Mouse (Mus musculus) neural tube, embryonic 12.5 days (tissue): ENCODE results near the gene Msmo1. TPM values are rescaled to one million over a fixed set of nuclear protein-coding genes. Genes with fewer than 3 reads are reported as not detected.

ENCODE experiments used
- ATAC-seq: fragments of 200-750 bp; cut with Nextera tagmentation; 2 replicates; pipeline ENCODE4 v1.8.0; 2017; ENCODE audit warnings: low read depth, mild to moderate bottlenecking, moderate TSS enrichment, moderate library complexity; ENCODE audit not compliant: low FRiP score
- H3K27ac ChIP-seq: fragments of 300-500 bp; sonication (generic); 2 replicates; pipeline ENCODE4 v1.5.1; 2016
- H3K27me3 ChIP-seq: fragments of 300-500 bp; sonication (generic); replicated peaks from 2 replicates; pipeline ENCODE4 v1.6.1; 2016; ENCODE audit warnings: mild to moderate bottlenecking
- H3K36me3 ChIP-seq: fragments of 300-500 bp; sonication (generic); 2 replicates; pipeline ENCODE4 v1.6.1; 2016; ENCODE audit warnings: mild to moderate bottlenecking
- H3K4me1 ChIP-seq: fragments of 300-500 bp; sonication (generic); 2 replicates; pipeline ENCODE4 v1.6.1; 2016
- H3K4me2 ChIP-seq: fragments of 300-500 bp; sonication (generic); replicated peaks from 2 replicates; pipeline ENCODE4 v1.6.1; 2016; ENCODE audit warnings: mild to moderate bottlenecking
- H3K4me3 ChIP-seq: fragments of 300-500 bp; sonication (generic); 2 replicates; pipeline ENCODE4 v1.5.1; 2016
- H3K9ac ChIP-seq: fragments of 300-500 bp; sonication (generic); 2 replicates; pipeline ENCODE4 v1.6.1; 2016; ENCODE audit warnings: mild to moderate bottlenecking
- H3K9me3 ChIP-seq: fragments of 300-500 bp; sonication (generic); 2 replicates; pipeline ENCODE4 v1.6.1; 2016; ENCODE audit warnings: mild to moderate bottlenecking
- WGBS: fragments of 180-500 bp; shearing (Covaris S2); methylation state at CpG from one replicate; pipeline ENCODE4 v1.1.7; 2016; 5-methylcytosine and 5-hydroxymethylcytosine counted together
- polyA plus RNA-seq: library from polyadenylated mRNA; unstranded; fragments of >200 nt; fragmentation: Nextera tagmentation; extraction: Ambion mirVana; gene quantifications from 2 replicates; pipeline ENCODE4 v1.2.1, GENCODE M21; 2016

Gene Msmo1
- 151 and 157 TPM in 2 replicates for polyA plus RNA-seq

DNA sequence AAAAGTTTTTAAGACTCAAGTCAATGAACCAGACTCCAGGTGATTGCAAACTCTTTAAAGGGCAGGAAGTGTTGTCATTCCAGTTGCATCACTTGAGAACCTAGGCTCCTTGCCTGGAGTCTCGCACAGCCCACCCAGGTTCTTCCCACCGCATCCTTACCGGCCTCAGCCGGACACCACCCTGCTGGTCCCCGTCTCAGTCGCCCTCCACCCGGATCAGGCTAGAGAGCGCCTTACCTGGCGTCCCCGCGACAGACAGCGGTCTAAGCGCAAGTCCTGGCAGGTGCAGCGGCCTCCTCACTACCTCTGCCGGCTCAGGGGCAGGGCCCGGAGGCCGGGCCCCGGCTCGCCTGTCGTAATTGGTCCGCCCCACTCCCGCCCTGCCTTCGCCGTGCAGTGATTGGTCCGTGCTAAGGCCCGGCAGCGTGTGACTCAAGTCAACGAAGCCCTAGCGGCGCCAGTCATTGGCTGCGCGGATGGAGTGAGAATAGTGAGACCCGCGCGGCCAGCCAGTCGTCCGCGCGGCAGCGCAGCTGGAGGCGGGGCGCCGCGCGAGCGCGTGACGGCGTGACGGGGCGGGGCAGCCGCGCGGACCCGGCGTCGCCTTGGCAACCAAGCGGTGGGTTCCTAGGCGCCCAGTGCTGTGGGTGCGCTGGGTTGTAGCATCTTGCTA, at the start of gene Msmo1:
Gene Msmo1 (minus strand): TSS at position 522 of the 673 bp plus-strand sequence.
- Histone ChIP-seq H3K4me1 (peaks cover 14% of the 10 kb centered on the region), H3K9me3 (no peaks in the 10 kb centered on the region), H3K27ac (0 out of 2 replicates have a peak within 1 kb of the TSS, but pooled peaks have one; percentile 20), H3K36me3 (peaks cover 13% of the 10 kb centered on the region), H3K9ac (peak within 1 kb of the TSS; percentile 72), H3K4me3 (peak within 1 kb of the TSS; percentile 82), H3K27me3 (no peaks in the 10 kb centered on the region), H3K4me2 (peak within 1 kb of the TSS; percentile 74)
- peak; percentile 100 for ATAC-seq
- under 1% methylated on average over 60 of the region's 60 CpGs for WGBS

DNA sequence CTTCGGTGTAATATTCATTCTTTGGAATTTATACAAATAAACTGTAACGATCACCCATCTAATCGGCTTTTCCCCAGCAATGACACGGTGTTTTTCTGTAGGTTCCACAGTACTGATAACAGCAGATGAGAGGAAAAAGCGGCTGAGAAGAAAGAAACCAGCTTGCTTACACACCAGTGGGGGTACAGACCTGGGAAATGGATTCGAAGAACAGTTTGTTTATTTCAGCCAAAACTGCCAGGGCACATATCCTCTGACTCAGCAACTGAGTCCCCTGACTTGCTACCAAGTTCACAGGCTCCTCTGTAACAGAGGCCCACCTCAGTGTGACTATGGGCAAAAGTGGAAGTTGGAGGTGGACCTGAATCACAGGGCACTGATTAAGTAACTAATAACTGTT, 48.4 kb upstream of the Msmo1 start:
- ATAC-seq: no peak

DNA sequence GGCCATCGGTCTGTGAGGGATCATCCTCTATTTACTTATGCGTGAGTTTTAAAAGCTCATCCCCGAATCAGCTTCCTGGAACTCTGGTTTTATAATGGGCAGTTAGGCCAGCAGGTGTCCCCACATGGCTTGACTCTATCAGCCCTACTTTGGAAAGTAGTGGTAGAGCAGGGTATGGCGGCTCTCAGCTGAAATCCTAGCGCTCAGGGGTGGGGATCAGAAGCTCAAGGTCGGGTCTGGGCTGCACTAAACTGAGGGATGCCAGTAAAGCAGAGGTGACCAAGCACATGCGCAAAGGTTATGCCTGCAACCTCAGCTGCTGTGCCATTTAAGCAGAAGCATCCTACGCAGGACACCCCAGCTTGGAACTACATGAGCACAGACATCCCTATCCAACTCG, 44.3 kb upstream of the Msmo1 start:
- H3K9ac ChIP-seq: no peak overlapping the region
- ATAC-seq: no peak; the same call in 1 of the 2 replicates
- no peak overlapping the region for H3K27ac ChIP-seq
- H3K4me2 ChIP-seq: no peak overlapping the region
- no peak overlapping the region for H3K4me3 ChIP-seq
- peaks cover 5% of the 10 kb centered on the region for H3K36me3 ChIP-seq
- WGBS: 62% methylated on average over 9 of the region's 9 CpGs
- H3K9me3 ChIP-seq: no peaks in the 10 kb centered on the region
- H3K4me1 ChIP-seq: no peaks in the 10 kb centered on the region
- H3K27me3 ChIP-seq: no peaks in the 10 kb centered on the region

More for the DNA sequence above, 48.4 kb upstream of the Msmo1 start:
- Histone ChIP-seq H3K4me1 (no peaks in the 10 kb centered on the region), H3K9ac (no peak overlapping the region), H3K9me3 (no peaks in the 10 kb centered on the region), H3K27ac (no peak overlapping the region), H3K4me2 (no peak overlapping the region), H3K36me3 (peaks cover 5% of the 10 kb centered on the region), H3K4me3 (no peak overlapping the region), H3K27me3 (no peaks in the 10 kb centered on the region)
- WGBS: 93% methylated on average over 6 of the region's 6 CpGs

DNA sequence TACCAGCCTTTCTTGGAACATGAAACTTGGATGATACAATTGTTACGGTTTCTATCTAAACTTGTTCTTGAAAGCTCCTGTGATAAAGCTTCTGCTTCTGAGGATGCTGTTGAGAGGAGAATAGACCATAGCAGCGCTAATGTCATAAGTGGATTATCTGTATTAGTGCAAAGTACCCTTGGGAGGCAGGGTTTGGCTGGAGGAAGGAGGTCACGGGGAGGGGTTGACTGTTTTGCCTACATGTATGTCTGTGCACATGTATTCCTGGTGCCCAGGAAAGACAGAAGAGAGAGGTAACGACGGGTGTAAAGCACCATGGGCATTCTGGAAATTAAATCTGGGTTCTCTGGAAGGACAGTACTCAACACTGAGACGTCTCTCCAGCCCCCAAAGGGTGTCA, 40.5 kb upstream of the Msmo1 start:
- ATAC-seq: no peak
- 96% methylated on average over 6 of the region's 6 CpGs for WGBS
- H3K27me3 ChIP-seq: no peaks in the 10 kb centered on the region
- no peak overlapping the region for H3K4me3 ChIP-seq
- H3K4me2 ChIP-seq: no peak overlapping the region
- no peaks in the 10 kb centered on the region for H3K4me1 ChIP-seq
- H3K36me3 ChIP-seq: peaks cover 5% of the 10 kb centered on the region; the same call in 1 of the 2 replicates
- H3K9ac ChIP-seq: no peak overlapping the region
- H3K27ac ChIP-seq: no peak overlapping the region
- no peaks in the 10 kb centered on the region for H3K9me3 ChIP-seq

DNA sequence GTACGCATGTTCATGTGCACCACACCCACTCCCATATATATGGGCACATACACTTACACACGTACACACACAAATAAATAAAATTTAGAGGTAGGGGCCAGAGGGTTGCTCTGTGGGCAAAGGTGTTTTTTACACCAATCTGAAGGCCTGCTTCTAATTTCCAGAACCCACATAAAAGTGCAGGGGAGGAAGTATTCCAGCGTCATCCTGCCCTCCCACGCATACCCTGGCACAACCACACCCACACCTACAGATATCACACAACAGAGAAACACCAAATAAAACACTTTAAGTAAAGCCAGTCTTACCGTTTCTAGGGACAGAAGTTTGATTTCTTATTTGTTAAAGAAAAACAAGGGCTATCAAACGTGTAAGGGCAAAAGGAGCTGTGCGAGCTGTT, 37.2 kb upstream of the Msmo1 start:
- no peak overlapping the region for H3K27ac ChIP-seq
- H3K4me3 ChIP-seq: no peak overlapping the region
- H3K9ac ChIP-seq: no peak overlapping the region
- H3K4me2 ChIP-seq: no peak overlapping the region
- no peaks in the 10 kb centered on the region for H3K36me3 ChIP-seq
- no peak for ATAC-seq
- no peaks in the 10 kb centered on the region for H3K9me3 ChIP-seq
- no peaks in the 10 kb centered on the region for H3K27me3 ChIP-seq
- no peaks in the 10 kb centered on the region for H3K4me1 ChIP-seq
- 91% methylated on average over 7 of the region's 7 CpGs for WGBS

DNA sequence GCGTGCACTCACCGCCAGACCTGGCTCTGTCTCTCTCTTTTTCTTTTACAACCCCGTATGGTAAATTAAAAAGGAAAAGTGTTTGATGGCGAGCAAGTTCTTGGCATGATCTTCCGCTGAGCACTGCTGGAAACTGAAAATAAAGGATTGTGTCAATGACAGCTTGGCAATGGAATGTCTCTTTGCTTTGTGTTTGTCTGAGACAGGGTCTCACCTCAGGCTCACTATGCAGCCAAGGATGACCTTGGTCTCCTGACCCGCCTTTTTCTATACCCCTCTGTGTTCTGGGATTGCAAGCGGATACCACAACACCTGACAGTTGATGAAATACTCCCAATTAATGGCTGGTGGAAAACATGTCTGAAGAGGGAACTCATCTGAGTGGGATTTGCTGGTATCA, 36.0 kb upstream of the Msmo1 start:
- Histone ChIP-seq H3K27ac (no peak overlapping the region), H3K4me3 (no peak overlapping the region), H3K27me3 (no peaks in the 10 kb centered on the region), H3K4me2 (no peak overlapping the region), H3K9me3 (no peaks in the 10 kb centered on the region), H3K4me1 (no peaks in the 10 kb centered on the region), H3K9ac (no peak overlapping the region), H3K36me3 (no peaks in the 10 kb centered on the region)
- ATAC-seq: no peak
- 82% methylated on average over 7 of the region's 7 CpGs for WGBS

DNA sequence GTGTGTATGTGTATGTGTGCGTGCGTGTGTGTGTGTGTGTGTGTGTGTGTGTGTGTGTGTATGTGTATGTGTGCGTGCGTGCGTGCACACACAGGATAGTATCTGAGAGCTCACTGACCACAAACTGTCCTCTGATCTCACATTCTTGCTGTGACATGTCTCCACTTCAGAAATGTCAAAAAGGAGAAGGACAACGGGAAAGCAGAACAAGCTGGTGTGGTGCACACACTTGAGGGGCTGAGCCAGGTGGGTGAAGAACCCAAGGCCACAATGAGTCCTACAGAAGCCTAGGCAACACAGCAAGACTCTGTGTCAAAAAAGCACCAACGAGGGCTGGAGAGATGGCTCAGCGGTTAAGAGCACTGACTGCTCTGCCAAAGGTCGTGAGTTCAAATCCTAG, 35.1 kb upstream of the Msmo1 start:
- no peaks in the 10 kb centered on the region for H3K9me3 ChIP-seq
- H3K27ac ChIP-seq: no peak overlapping the region
- H3K9ac ChIP-seq: no peak overlapping the region
- H3K4me1 ChIP-seq: no peaks in the 10 kb centered on the region
- no peaks in the 10 kb centered on the region for H3K27me3 ChIP-seq
- H3K4me2 ChIP-seq: no peak overlapping the region
- H3K4me3 ChIP-seq: no peak overlapping the region
- ATAC-seq: no peak
- 85% methylated on average over 9 of the region's 9 CpGs for WGBS
- H3K36me3 ChIP-seq: no peaks in the 10 kb centered on the region

DNA sequence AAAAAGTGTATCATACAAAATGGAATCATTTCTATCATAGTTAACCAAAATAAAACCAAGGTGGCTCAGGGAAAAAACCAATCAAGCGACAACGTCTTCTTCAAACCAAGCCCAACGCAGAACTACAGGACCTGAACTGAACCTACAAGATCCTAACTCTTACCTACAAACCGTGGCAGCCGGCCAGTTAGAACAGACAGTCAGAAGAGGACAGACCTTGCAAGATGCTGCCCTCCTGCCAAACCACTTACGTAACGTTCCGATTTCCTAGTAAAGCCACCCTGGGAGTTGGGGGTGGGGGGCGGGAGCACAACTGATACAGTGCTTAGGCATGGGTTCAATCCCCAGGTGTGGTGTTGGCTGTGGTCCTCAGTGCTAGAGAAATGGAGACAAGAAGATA, 33.5 kb upstream of the Msmo1 start:
- no peak overlapping the region for H3K4me3 ChIP-seq
- no peak overlapping the region for H3K4me2 ChIP-seq
- no peak overlapping the region for H3K9ac ChIP-seq
- no peak for ATAC-seq
- whole genome bisulfite sequencing: 92% methylated on average over 9 of the region's 9 CpGs
- H3K4me1 ChIP-seq: no peaks in the 10 kb centered on the region
- no peaks in the 10 kb centered on the region for H3K9me3 ChIP-seq
- no peak overlapping the region for H3K27ac ChIP-seq
- no peaks in the 10 kb centered on the region for H3K27me3 ChIP-seq
- H3K36me3 ChIP-seq: no peaks in the 10 kb centered on the region

DNA sequence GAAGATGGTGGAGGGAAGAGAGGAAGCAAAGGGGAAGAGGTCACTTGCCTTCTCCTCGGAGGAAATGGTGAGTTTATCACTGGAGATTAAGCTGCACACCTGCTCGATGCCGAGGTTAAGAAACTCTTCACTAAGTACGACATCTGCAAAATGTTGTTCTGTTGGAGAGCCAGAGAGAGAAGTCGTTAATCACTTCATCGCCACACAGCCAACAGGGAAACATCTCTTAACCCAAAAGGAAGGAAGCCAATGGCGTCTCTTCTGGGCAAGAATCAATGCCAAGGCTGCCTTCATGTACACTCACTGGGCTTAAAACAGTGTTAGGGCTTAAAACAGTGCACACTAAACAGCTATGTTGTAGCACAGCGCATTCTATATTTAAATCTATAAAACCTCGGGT, 30.5 kb upstream of the Msmo1 start:
- no peaks in the 10 kb centered on the region for H3K9me3 ChIP-seq

DNA sequence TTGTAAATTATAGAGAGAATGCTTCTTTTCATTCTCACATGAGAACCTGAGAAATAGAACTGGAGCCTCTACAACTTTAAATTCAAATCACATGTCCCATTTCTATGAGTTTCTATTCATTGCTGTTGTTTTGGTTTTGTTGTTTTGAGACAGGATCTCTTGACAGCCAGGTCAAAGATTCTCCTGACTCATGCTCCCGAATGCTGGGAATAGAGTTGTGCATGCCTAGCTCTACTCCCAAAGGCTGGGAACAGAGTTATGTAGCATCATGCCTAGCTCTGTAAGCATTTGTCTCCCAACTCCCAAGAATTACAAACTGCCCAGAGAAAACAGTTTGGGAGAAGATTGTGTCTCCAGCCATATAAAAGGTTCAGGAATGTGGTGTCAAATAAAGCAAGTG, 29.2 kb upstream of the Msmo1 start:
- no peaks in the 10 kb centered on the region for H3K27me3 ChIP-seq
- ATAC-seq: no peak
- H3K27ac ChIP-seq: no peak overlapping the region
- no peak overlapping the region for H3K9ac ChIP-seq
- 82% methylated on average over 1 of the region's 1 CpGs for WGBS
- H3K9me3 ChIP-seq: no peaks in the 10 kb centered on the region
- H3K4me1 ChIP-seq: no peaks in the 10 kb centered on the region
- no peak overlapping the region for H3K4me2 ChIP-seq
- H3K36me3 ChIP-seq: peaks cover 9% of the 10 kb centered on the region; the same call in 1 of the 2 replicates
- H3K4me3 ChIP-seq: no peak overlapping the region

More for the DNA sequence above, 30.5 kb upstream of the Msmo1 start:
- no peak overlapping the region for H3K4me3 ChIP-seq
- 86% methylated on average over 9 of the region's 9 CpGs for WGBS
- H3K27me3 ChIP-seq: no peaks in the 10 kb centered on the region
- H3K4me1 ChIP-seq: no peaks in the 10 kb centered on the region
- no peak overlapping the region for H3K27ac ChIP-seq
- peaks cover 4% of the 10 kb centered on the region; the same call in 1 of the 2 replicates for H3K36me3 ChIP-seq
- ATAC-seq: no peak
- H3K9ac ChIP-seq: no peak overlapping the region
- no peak overlapping the region for H3K4me2 ChIP-seq

DNA sequence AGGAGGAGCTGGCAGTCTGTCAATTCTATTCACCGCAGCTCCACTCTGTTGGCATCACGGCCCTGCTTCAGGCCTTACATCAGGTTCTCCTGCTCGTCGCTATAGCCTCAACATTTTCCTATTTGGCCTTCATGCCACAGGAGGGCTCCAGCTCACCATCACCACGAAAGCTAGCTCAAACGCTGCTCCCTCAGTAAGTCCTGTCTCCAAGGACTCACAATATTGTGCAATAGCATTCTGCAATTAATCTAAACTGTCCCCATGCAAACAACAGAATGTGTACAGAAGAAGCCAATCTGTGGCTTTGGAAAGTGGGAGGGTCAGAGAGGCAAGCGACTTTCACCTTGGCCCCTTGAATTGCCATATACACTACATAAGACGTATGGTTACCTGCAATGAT, 27.8 kb upstream of the Msmo1 start:
- H3K27me3 ChIP-seq: no peaks in the 10 kb centered on the region
- no peaks in the 10 kb centered on the region for H3K9me3 ChIP-seq
- peak; percentile 12; the same call in 1 of the 2 replicates for ATAC-seq
- H3K4me2 ChIP-seq: no peak overlapping the region
- H3K36me3 ChIP-seq: peaks cover 12% of the 10 kb centered on the region
- no peaks in the 10 kb centered on the region for H3K4me1 ChIP-seq
- no peak overlapping the region for H3K27ac ChIP-seq
- no peak overlapping the region for H3K9ac ChIP-seq
- 87% methylated on average over 8 of the region's 8 CpGs for WGBS
- H3K4me3 ChIP-seq: no peak overlapping the region

DNA sequence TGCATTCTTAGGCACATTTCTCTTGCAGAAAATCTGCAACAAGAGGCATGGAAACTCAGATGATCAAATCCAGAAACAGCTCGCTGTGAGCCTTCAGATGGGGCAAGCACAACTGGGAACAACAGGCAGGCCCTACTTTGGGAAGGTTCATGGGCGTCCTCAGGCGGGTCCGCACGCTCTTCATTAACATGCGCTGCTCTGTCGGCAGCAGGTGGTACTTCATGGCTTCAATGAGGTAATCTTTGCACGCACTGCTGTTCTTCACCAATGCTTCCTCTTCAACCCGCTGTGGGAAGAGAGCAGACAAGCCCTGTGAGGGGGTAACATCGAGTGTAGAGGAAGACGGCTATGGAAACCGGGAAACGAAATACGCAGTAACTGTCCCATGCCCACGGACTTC, 24.4 kb upstream of the Msmo1 start:
- H3K27ac ChIP-seq: no peak overlapping the region
- no peaks in the 10 kb centered on the region for H3K27me3 ChIP-seq
- WGBS: 95% methylated on average over 15 of the region's 15 CpGs
- H3K4me2 ChIP-seq: no peak overlapping the region
- no peaks in the 10 kb centered on the region for H3K4me1 ChIP-seq
- peaks cover 23% of the 10 kb centered on the region for H3K36me3 ChIP-seq
- no peak overlapping the region for H3K4me3 ChIP-seq
- no peak overlapping the region for H3K9ac ChIP-seq
- no peaks in the 10 kb centered on the region for H3K9me3 ChIP-seq
- ATAC-seq: no peak
